ENCODE assay signal across 9 mouse cellular contexts in the genomic region with DNA sequence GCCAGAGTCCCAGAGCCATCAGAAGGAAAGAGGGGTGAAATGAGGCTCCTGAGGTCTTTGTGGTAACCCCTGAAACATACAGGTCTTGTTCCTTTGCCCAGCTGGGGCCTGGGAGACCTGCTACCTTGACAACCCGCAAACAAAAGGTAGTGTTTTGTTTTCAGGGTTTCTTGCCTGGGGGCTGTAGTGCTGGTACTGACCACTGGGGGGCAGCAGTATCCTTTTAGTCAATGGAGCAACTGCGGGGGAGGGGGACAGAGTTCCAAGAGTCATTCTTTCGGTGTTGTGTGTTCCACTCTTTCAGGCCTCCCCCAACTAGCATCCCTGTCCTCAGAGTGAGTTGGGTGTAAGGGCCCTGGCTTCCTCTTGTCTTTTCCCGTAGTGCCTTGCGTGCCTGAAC. TPM values are rescaled to one million over a fixed set of nuclear protein-coding genes. Genes with fewer than 3 reads are reported as not detected.
DNase-seq lines count a peak whose midpoint lies in the region; ATAC-seq lines count a peak whose summit lies in the region.
"Had no signal": no experiment of that assay in that cellular context is flagged by ENCODE, and none has a peak within 500 bp of the region (broad histone marks: within the 10 kb centered on the region; RNA-seq: fewer than 3 reads in every experiment).

No protein-coding gene starts in this region.

- peak overlapping the region; percentile 86 for H3K9ac ChIP-seq in forebrain, embryonic 16.5 days (replicated peaks; ENCODE audit: low read depth, low read length)

- H3K27ac ChIP-seq in forebrain, embryonic 16.5 days (ENCODE audit: low read length), result peak overlapping the region; percentile 84
- peak overlapping the region; percentile 92 for H3K27ac ChIP-seq in hindbrain, embryonic 10.5 days

- no peaks in the 10 kb centered on the region for H3K36me3 ChIP-seq in forebrain, embryonic 16.5 days (ENCODE audit: control insufficient read depth, insufficient read depth)
- peaks cover 24% of the 10 kb centered on the region for H3K36me3 ChIP-seq in hindbrain, embryonic 10.5 days

- H3K4me2 ChIP-seq in forebrain, embryonic 16.5 days (ENCODE audit: low read length), result peak overlapping the region; percentile 89

- H3K4me1 ChIP-seq in forebrain, embryonic 16.5 days (replicated peaks; ENCODE audit: control insufficient read depth, insufficient read depth, low read length), result peaks cover 53% of the 10 kb centered on the region
- H3K4me1 ChIP-seq in hindbrain, embryonic 10.5 days (replicated peaks), result peaks cover 61% of the 10 kb centered on the region

- H3K4me3 ChIP-seq in forebrain, embryonic 16.5 days (replicated peaks; ENCODE audit: low read length), result peak overlapping the region; percentile 67
- H3K4me3 ChIP-seq in hindbrain, embryonic 10.5 days, result peak overlapping the region; percentile 89

- H3K27me3 ChIP-seq in forebrain, embryonic 16.5 days (replicated peaks; ENCODE audit: control insufficient read depth, insufficient read depth, low read length), result 0 out of 2 replicates have a peak, but pooled peaks cover 2% of the 10 kb centered on the region
- H3K27me3 ChIP-seq in hindbrain, embryonic 10.5 days (ENCODE audit: insufficient read depth, poor library complexity, severe bottlenecking), result peaks cover 3% of the 10 kb centered on the region; the same call in 1 of the 2 replicates

- peak; percentile 88 for DNase-seq in MN1 (ENCODE audit: low spot score)
- DNase-seq in cerebellum, adult 11-12 months, result peak; percentile 83
- DNase-seq in hindbrain, embryonic 10.5 days (ENCODE audit: low spot score), result peak; percentile 89
- peak; percentile 85 to 97 for DNase-seq in layer of hippocampus, postnatal 25 days (ENCODE audit: extremely low spot score in 1 of 2, low spot score in 1 of 2)
- DNase-seq in lung, postnatal 4 days, result peak; percentile 78 to 89
- DNase-seq in retina, postnatal 1 day, result peak; percentile 90
- peak; percentile 77 for DNase-seq in yolk sac, embryonic 10.5 days (ENCODE audit: low spot score)

- ATAC-seq in forebrain, embryonic 16.5 days, result no peak

- 11% methylated on average over 5 of the region's 5 CpGs for WGBS in forebrain, embryonic 16.5 days
- 20% methylated on average over 5 of the region's 5 CpGs for WGBS in hindbrain, embryonic 10.5 days

- H3K9me3 ChIP-seq in forebrain, embryonic 16.5 days (ENCODE audit: control insufficient read depth, low read length), result no peaks in the 10 kb centered on the region
- no peaks in the 10 kb centered on the region for H3K9me3 ChIP-seq in hindbrain, embryonic 10.5 days

RNA-seq across cellular contexts. Expression of a gene that starts 1.6 kb away (rescaled TPM):
- 83.5 and 83.7 TPM in 2 replicates for polyA plus RNA-seq in forebrain, embryonic 16.5 days (2015; fragmentation: Nextera tagmentation; extraction: Ambion mirVana)
- polyA plus RNA-seq in hindbrain, embryonic 10.5 days (2016; fragmentation: Nextera tagmentation; extraction: Ambion mirVana), result 48.5 and 67.5 TPM in 2 replicates
- 100 to 1,000 TPM; 115 to 132 TPM for total RNA-seq in layer of hippocampus, postnatal 25 days (2021)

RNA-seq across cellular contexts. Expression of a gene that starts 8.6 kb away (rescaled TPM):
- polyA plus RNA-seq in forebrain, embryonic 16.5 days (2015; fragmentation: Nextera tagmentation; extraction: Ambion mirVana), result 1.8 and 2.4 TPM in 2 replicates
- 0.70 TPM in 1 of 2 replicates, not detected in the other for polyA plus RNA-seq in hindbrain, embryonic 10.5 days (2016; fragmentation: Nextera tagmentation; extraction: Ambion mirVana)
- total RNA-seq in layer of hippocampus, postnatal 25 days (2021), result 1 to 10 TPM in 1 of 2 experiments, not detected in 1; 2.0 TPM

RNA-seq across cellular contexts. Expression of a gene that starts 17.8 kb away (rescaled TPM):
- polyA plus RNA-seq in forebrain, embryonic 16.5 days (2015; fragmentation: Nextera tagmentation; extraction: Ambion mirVana), result 0.51 and 1.2 TPM in 2 replicates
- 0.14 TPM in 1 of 2 replicates, not detected in the other for polyA plus RNA-seq in hindbrain, embryonic 10.5 days (2016; fragmentation: Nextera tagmentation; extraction: Ambion mirVana)
- 1 to 10 TPM; 1.5 to 2.1 TPM for total RNA-seq in layer of hippocampus, postnatal 25 days (2021)

RNA-seq across cellular contexts. Expression of a gene that starts 46.6 kb away (rescaled TPM):
- polyA plus RNA-seq in forebrain, embryonic 16.5 days (2015; fragmentation: Nextera tagmentation; extraction: Ambion mirVana), result 50.9 and 60.0 TPM in 2 replicates
- 61.7 and 63.1 TPM in 2 replicates for polyA plus RNA-seq in hindbrain, embryonic 10.5 days (2016; fragmentation: Nextera tagmentation; extraction: Ambion mirVana)
- 10 to 100 TPM; 38.3 to 39.2 TPM for total RNA-seq in layer of hippocampus, postnatal 25 days (2021)

RNA-seq across cellular contexts. Expression of a gene that starts 48.4 kb away (rescaled TPM):
- polyA plus RNA-seq in forebrain, embryonic 16.5 days (2015; fragmentation: Nextera tagmentation; extraction: Ambion mirVana), result 1.0 and 1.2 TPM in 2 replicates
- 2.3 and 3.6 TPM in 2 replicates for polyA plus RNA-seq in hindbrain, embryonic 10.5 days (2016; fragmentation: Nextera tagmentation; extraction: Ambion mirVana)
- total RNA-seq in layer of hippocampus, postnatal 25 days (2021), result 1 to 10 TPM; 2.8 to 3.8 TPM
- polyA plus RNA-seq: liver, embryonic 16.5 days had no signal
